Mouse (Mus musculus) MEL (cell line): Measurements from ENCODE around the gene Farp1. TPM values are rescaled to one million over a fixed set of nuclear protein-coding genes. Genes with fewer than 3 reads are reported as not detected.

ENCODE experiments used
- DNase-seq: peaks from one replicate; pipeline ENCODE4 v3.0.0; 2011; ENCODE audit warnings: low read depth, low spot score
- H3K27ac ChIP-seq: 2 replicates; pipeline ENCODE4 v1.5.1; 2012; ENCODE audit warnings: low read depth, mild to moderate bottlenecking, control low read depth, low read length, moderate library complexity; ENCODE audit not compliant: control insufficient read depth
- H3K27me3 ChIP-seq, 2 experiments: fragments of 150-350 bp in 1 of 2; sonication (generic) in 1 of 2; 2 replicates each; pipeline ENCODE4 v1.6.1; 2012; ENCODE audit warnings: low read length in 2 of 2, mild to moderate bottlenecking in 2 of 2, improper control_type of control experiment in 1 of 2, moderate library complexity in 1 of 2; ENCODE audit not compliant: insufficient read depth in 2 of 2, control insufficient read depth in 1 of 2
- H3K36me3 ChIP-seq, 2 experiments: 2 replicates each; pipeline ENCODE4 v1.6.1; 2012 to 2014; ENCODE audit warnings: low read length in 2 of 2, improper control_type of control experiment in 1 of 2, inconsistent platforms in 1 of 2, mild to moderate bottlenecking in 1 of 2; ENCODE audit not compliant: insufficient read depth in 2 of 2, control insufficient read depth in 1 of 2
- H3K4me1 ChIP-seq, 2 experiments: fragments of 150-350 bp in 1 of 2; sonication (generic) in 1 of 2; 2 replicates each; pipeline ENCODE4 v1.6.1; 2012; ENCODE audit warnings: low read length in 2 of 2, improper control_type of control experiment in 1 of 2, mild to moderate bottlenecking in 1 of 2; ENCODE audit not compliant: insufficient read depth in 2 of 2, control insufficient read depth in 1 of 2
- H3K4me3 ChIP-seq, 2 experiments: fragments of 150-350 bp in 1 of 2; sonication (generic) in 1 of 2; 2 replicates each; pipeline ENCODE4 v1.5.1; 2012; ENCODE audit warnings: low read depth in 2 of 2, low read length in 2 of 2, mild to moderate bottlenecking in 2 of 2, moderate library complexity in 2 of 2, control low read depth in 1 of 2, improper control_type of control experiment in 1 of 2; ENCODE audit not compliant: control insufficient read depth in 1 of 2, insufficient read depth in 1 of 2
- H3K79me2 ChIP-seq: 2 replicates; pipeline ENCODE4 v1.6.1; 2012; ENCODE audit warnings: mild to moderate bottlenecking, low read length, moderate library complexity; ENCODE audit not compliant: control insufficient read depth, poor library complexity, insufficient read depth
- H3K9ac ChIP-seq: 2 replicates; pipeline ENCODE4 v1.6.1; 2012; ENCODE audit warnings: low read depth, mild to moderate bottlenecking, control low read depth, low read length, moderate library complexity; ENCODE audit not compliant: control insufficient read depth, poor library complexity, severe bottlenecking
- H3K9me3 ChIP-seq: fragments of 150-350 bp; sonication (generic); replicated peaks from 2 replicates; pipeline ENCODE4 v1.6.1; 2012; ENCODE audit warnings: mild to moderate bottlenecking, low read length, improper control_type of control experiment, moderate library complexity; ENCODE audit not compliant: insufficient read depth
- CHD1 ChIP-seq: IDR thresholded peaks from 2 replicates; pipeline ENCODE4 v1.6.1; 2012; ENCODE audit warnings: low read depth, mild to moderate bottlenecking, inconsistent platforms, low read length, improper control_type of control experiment
- CHD2 ChIP-seq: IDR thresholded peaks from 2 replicates; pipeline ENCODE4 v1.6.1; 2011; ENCODE audit warnings: low read length, improper control_type of control experiment
- CTCF ChIP-seq, 3 experiments: IDR thresholded peaks in 2 of 3; conservative IDR thresholded peaks in 1 of 3; 2 replicates each; pipeline ENCODE4 v1.5.1; 2011 to 2012; ENCODE audit warnings: low read length in 3 of 3, low read depth in 2 of 3, mild to moderate bottlenecking in 2 of 3, improper control_type of control experiment in 1 of 3, inconsistent platforms in 1 of 3, mixed read lengths in 1 of 3, moderate library complexity in 1 of 3; ENCODE audit not compliant: control insufficient read depth in 1 of 3, insufficient read depth in 1 of 3, poor library complexity in 1 of 3, severe bottlenecking in 1 of 3
- E2F4 ChIP-seq: IDR thresholded peaks from 2 replicates; pipeline ENCODE4 v1.6.1; 2011; ENCODE audit warnings: low read depth, low read length, improper control_type of control experiment, borderline replicate concordance
- ELF1 ChIP-seq: IDR thresholded peaks from 2 replicates; pipeline ENCODE4 v1.6.1; 2014; ENCODE audit warnings: low read depth, mild to moderate bottlenecking, inconsistent platforms, low read length, improper control_type of control experiment, moderate library complexity
- EP300 ChIP-seq, 2 experiments: IDR thresholded peaks; 2 replicates each; pipeline ENCODE4 v1.6.1; 2011; ENCODE audit warnings: improper control_type of control experiment in 2 of 2, low read length in 2 of 2, low read depth in 1 of 2, mild to moderate bottlenecking in 1 of 2
- ETS1 ChIP-seq: IDR thresholded peaks from 2 replicates; pipeline ENCODE4 v1.6.1; 2012; ENCODE audit warnings: low read depth, mild to moderate bottlenecking, inconsistent platforms, low read length, improper control_type of control experiment, moderate library complexity
- GABPA ChIP-seq: IDR thresholded peaks from 2 replicates; pipeline ENCODE4 v1.6.1; 2012; ENCODE audit warnings: low read depth, mild to moderate bottlenecking, inconsistent platforms, low read length, improper control_type of control experiment, moderate library complexity
- HCFC1 ChIP-seq: IDR thresholded peaks from 2 replicates; pipeline ENCODE4 v1.6.1; 2012; ENCODE audit warnings: low read depth, mild to moderate bottlenecking, inconsistent platforms, low read length, improper control_type of control experiment, moderate library complexity
- JUND ChIP-seq: IDR thresholded peaks from 2 replicates; pipeline ENCODE4 v1.6.1; 2011; ENCODE audit warnings: low read depth, mild to moderate bottlenecking, improper control_type of control experiment, low read length
- MAX ChIP-seq: IDR thresholded peaks from 2 replicates; pipeline ENCODE4 v1.6.1; 2011; ENCODE audit warnings: low read length, improper control_type of control experiment
- MAZ ChIP-seq: IDR thresholded peaks from 2 replicates; pipeline ENCODE4 v1.6.1; 2012; ENCODE audit warnings: low read depth, mild to moderate bottlenecking, inconsistent platforms, low read length, improper control_type of control experiment
- MYB ChIP-seq: IDR thresholded peaks from 2 replicates; pipeline ENCODE4 v1.6.1; 2011; ENCODE audit warnings: mild to moderate bottlenecking, low read depth, low read length, improper control_type of control experiment
- NRF1 ChIP-seq: IDR thresholded peaks from 2 replicates; pipeline ENCODE4 v1.6.1; 2014; ENCODE audit warnings: low read depth, mild to moderate bottlenecking, inconsistent platforms, low read length, improper control_type of control experiment, moderate library complexity; ENCODE audit not compliant: poor library complexity, insufficient read depth, severe bottlenecking
- POLR2A ChIP-seq, 2 experiments: IDR thresholded peaks; 2 replicates each; pipeline ENCODE4 v1.6.1; 2011 to 2012; ENCODE audit warnings: low read length in 2 of 2, mild to moderate bottlenecking in 2 of 2, control low read depth in 1 of 2, improper control_type of control experiment in 1 of 2, low read depth in 1 of 2, moderate library complexity in 1 of 2; ENCODE audit not compliant: control insufficient read depth in 1 of 2, insufficient read depth in 1 of 2, poor library complexity in 1 of 2
- POLR2AphosphoS2 ChIP-seq: IDR thresholded peaks from 2 replicates; pipeline ENCODE4 v1.6.1; 2011; ENCODE audit warnings: low read length, improper control_type of control experiment
- POLR2AphosphoS5 ChIP-seq: IDR thresholded peaks from 2 replicates; pipeline ENCODE4 v1.6.1; 2012; ENCODE audit warnings: low read depth, borderline replicate concordance, mild to moderate bottlenecking, inconsistent platforms, low read length, moderate library complexity, mixed read lengths
- RAD21 ChIP-seq: IDR thresholded peaks from 2 replicates; pipeline ENCODE4 v1.6.1; 2011; ENCODE audit warnings: mild to moderate bottlenecking, low read depth, low read length, improper control_type of control experiment
- RCOR1 ChIP-seq: IDR thresholded peaks from 2 replicates; pipeline ENCODE4 v1.6.1; 2012; ENCODE audit warnings: low read depth, mild to moderate bottlenecking, inconsistent platforms, low read length, improper control_type of control experiment
- SIN3A ChIP-seq: IDR thresholded peaks from 2 replicates; pipeline ENCODE4 v1.6.1; 2012; ENCODE audit warnings: low read length, improper control_type of control experiment, inconsistent platforms
- SMC3 ChIP-seq: IDR thresholded peaks from 2 replicates; pipeline ENCODE4 v1.6.1; 2011; ENCODE audit warnings: low read depth, low read length, improper control_type of control experiment
- TBP ChIP-seq: IDR thresholded peaks from 2 replicates; pipeline ENCODE4 v1.8.0; 2011; ENCODE audit warnings: low read depth, low read length, improper control_type of control experiment
- USF1 ChIP-seq: IDR thresholded peaks from 2 replicates; pipeline ENCODE4 v1.6.1; 2014; ENCODE audit warnings: low read depth, mild to moderate bottlenecking, inconsistent platforms, low read length, improper control_type of control experiment, moderate library complexity
- USF2 ChIP-seq, 2 experiments: IDR thresholded peaks; 2 replicates each; pipeline ENCODE4 v1.6.1; 2011 to 2012; ENCODE audit warnings: improper control_type of control experiment in 2 of 2, low read length in 2 of 2, borderline replicate concordance in 1 of 2, inconsistent platforms in 1 of 2, low read depth in 1 of 2, mild to moderate bottlenecking in 1 of 2; ENCODE audit not compliant: insufficient read depth in 1 of 2
- ZC3H11A ChIP-seq: IDR thresholded peaks from 2 replicates; pipeline ENCODE4 v1.6.1; 2012; ENCODE audit warnings: low read depth, mild to moderate bottlenecking, inconsistent platforms, low read length, improper control_type of control experiment
- ZKSCAN1 ChIP-seq: IDR thresholded peaks from 2 replicates; pipeline ENCODE4 v1.6.1; 2012; ENCODE audit warnings: low read depth, mild to moderate bottlenecking, inconsistent platforms, low read length, improper control_type of control experiment, moderate library complexity
- ZMIZ1 ChIP-seq: IDR thresholded peaks from 2 replicates; pipeline ENCODE4 v1.6.1; 2012; ENCODE audit warnings: low read depth, mild to moderate bottlenecking, inconsistent platforms, low read length, improper control_type of control experiment, moderate library complexity
- ZNF384 ChIP-seq: IDR thresholded peaks from 2 replicates; pipeline ENCODE4 v1.6.1; 2012; ENCODE audit warnings: low read depth, mild to moderate bottlenecking, inconsistent platforms, low read length, improper control_type of control experiment
- polyA plus RNA-seq, 2 experiments: library from polyadenylated mRNA; stranded (reverse) in 1 of 2; unstranded in 1 of 2; fragments of >175 nt in 1 of 2; fragments of >200 nt in 1 of 2; gene quantifications; 2 replicates each; pipeline versions ENCODE4 v1.2.1 to v1.2.4; 2012; ENCODE audit warnings: low replicate concordance in 2 of 2, low read depth in 1 of 2; ENCODE audit not compliant: insufficient read length in 2 of 2, insufficient read depth in 1 of 2, missing spikeins in 1 of 2
- total RNA-seq: library from RNA; depleted of rRNA; stranded (reverse); fragments of 300-350 nt; gene quantifications from 2 replicates; pipeline ENCODE4 v1.2.3, GENCODE M21; 2012

Gene Farp1
- total and polyA plus RNA-seq, 3 experiments = 0.62 to 1.1 TPM; not detected in 1

- Histone ChIP-seq H3K27ac (no peak overlapping the region), H3K9me3 (no peaks in the 10 kb centered on the region), H3K4me3 (no peak overlapping the region), H3K9ac (no peak overlapping the region), H3K79me2 (no peaks in the 10 kb centered on the region), H3K4me1 (peaks cover 0 to 3% of the 10 kb centered on the region in 2 experiments; a peak in 1 of 4 replicates), H3K36me3 (no peaks in the 10 kb centered on the region), H3K27me3 (no peaks in the 10 kb centered on the region)
- TF ChIP-seq POLR2AphosphoS5 (no peak), EP300 (IDR thresholded peaks at IDR 0.05; ENCODE audit: low read depth in 1 of 2, low read length in 2 of 2) (no peak), ZKSCAN1 (no peak), ZNF384 (no peak), USF1 (no peak), JUND (no peak), POLR2AphosphoS2 (no peak), MAZ (no peak), CHD2 (no peak), POLR2A (IDR thresholded peaks at IDR 0.05; ENCODE audit: control insufficient read depth in 1 of 2, insufficient read depth in 1 of 2, low read depth in 1 of 2, low read length in 2 of 2, poor library complexity in 1 of 2) (no peak), NRF1 (no peak), E2F4 (no peak), CHD1 (no peak), ELF1 (no peak), MAX (no peak), RCOR1 (no peak)
- no peak for DNase-seq
Observed at GRCm38 (mm10) chr14:121216672-121217071, 181.7 kb downstream of the Farp1 start.

- Histone ChIP-seq H3K4me1 (peaks cover 0 to 3% of the 10 kb centered on the region in 2 experiments; a peak in 1 of 4 replicates), H3K79me2 (no peaks in the 10 kb centered on the region), H3K27ac (no peak overlapping the region), H3K27me3 (no peaks in the 10 kb centered on the region), H3K36me3 (no peaks in the 10 kb centered on the region), H3K9ac (no peak overlapping the region), H3K9me3 (no peaks in the 10 kb centered on the region), H3K4me3 (no peak overlapping the region)
- DNase-seq = peak; percentile 45
- TF ChIP-seq ZC3H11A (peak; percentile 21; the same call in 1 of the 2 replicates), CTCF (IDR thresholded peaks at IDR 0.05 in 2 of 3, conservative IDR thresholded peaks at IDR 0.05 in 1 of 3; ENCODE audit: control insufficient read depth in 1 of 3, insufficient read depth in 1 of 3, low read depth in 2 of 3, low read length in 3 of 3, poor library complexity in 1 of 3, severe bottlenecking in 1 of 3) (peak; percentile 48 to 62 (median 50)), RCOR1 (no peak), CHD1 (no peak), ZKSCAN1 (no peak), HCFC1 (no peak), RAD21 (peak; percentile 41), USF1 (no peak), SIN3A (no peak), NRF1 (no peak), ZMIZ1 (no peak), MYB (no peak), GABPA (no peak), USF2 (IDR thresholded peaks at IDR 0.05; ENCODE audit: borderline replicate concordance in 1 of 2, insufficient read depth in 1 of 2, low read depth in 1 of 2, low read length in 2 of 2) (no peak), POLR2AphosphoS2 (no peak), SMC3 (peak; percentile 42), TBP (no peak), CHD2 (no peak), ETS1 (no peak), E2F4 (no peak)
Observed at GRCm38 (mm10) chr14:121218620-121219019, 183.6 kb downstream of the Farp1 start.
